Mouse (Mus musculus): ENCODE measurements at regions not wholly inside any gene's neighbourhood (a gene's known extent, or its start where the extent isn't known, plus 50 kb on each side); places are given as distances from the start of the nearest gene placed in this dataset.

- Histone ChIP-seq H3K27ac (ENCODE audit: low read length) (no peak overlapping the region), H3K4me1 (ENCODE audit: insufficient read depth, low read length) (peaks cover 20% of the 10 kb centered on the region), H3K4me3 (ENCODE audit: low read length) (no peak overlapping the region), H3K27me3 (ENCODE audit: insufficient read depth, low read length) (peaks cover 7% of the 10 kb centered on the region; the same call in 1 of the 2 replicates), H3K36me3 (ENCODE audit: insufficient read depth, low read length) (no peaks in the 10 kb centered on the region), H3K4me2 (replicated peaks; ENCODE audit: low read depth, low read length) (0 out of 2 replicates have a peak overlapping the region, but pooled peaks have one; percentile 10), H3K9ac (replicated peaks; ENCODE audit: low read length) (no peak overlapping the region), H3K9me3 (ENCODE audit: low read length) (no peaks in the 10 kb centered on the region)
- WGBS, result 8% methylated on average over 10 of the region's 10 CpGs
- ATAC-seq (ENCODE audit: low FRiP score, low TSS enrichment), result 0 out of 2 replicates have a peak, but pooled peaks have one; percentile 49
These were observed 111.5 kb downstream of the Mrm1 start for GRCm38 (mm10) chr11:84707772-84708171.

GRCm38 (mm10) chr11:84706692-84707091 is 112.6 kb downstream of the Mrm1 start:
- WGBS, result 43% methylated on average over 6 of the region's 6 CpGs
- no peaks in the 10 kb centered on the region for H3K36me3 ChIP-seq (ENCODE audit: insufficient read depth, low read length)
- no peak overlapping the region for H3K27ac ChIP-seq (ENCODE audit: low read length)
- H3K9me3 ChIP-seq (ENCODE audit: low read length), result no peaks in the 10 kb centered on the region
- H3K4me3 ChIP-seq (ENCODE audit: low read length), result no peak overlapping the region
- 0 out of 2 replicates have a peak, but pooled peaks have one; percentile 31 for ATAC-seq (ENCODE audit: low FRiP score, low TSS enrichment)
- H3K27me3 ChIP-seq (ENCODE audit: insufficient read depth, low read length), result peaks cover 7% of the 10 kb centered on the region; the same call in 1 of the 2 replicates
- no peak overlapping the region for H3K4me2 ChIP-seq (replicated peaks; ENCODE audit: low read depth, low read length)
- peaks cover 22% of the 10 kb centered on the region for H3K4me1 ChIP-seq (ENCODE audit: insufficient read depth, low read length)
- no peak overlapping the region for H3K9ac ChIP-seq (replicated peaks; ENCODE audit: low read length)

GRCm38 (mm10) chr11:84701319-84702175 is 117.8 kb downstream of the Mrm1 start:
- Histone ChIP-seq H3K4me1 (ENCODE audit: insufficient read depth, low read length) (peaks cover 26% of the 10 kb centered on the region), H3K4me3 (ENCODE audit: low read length) (no peak overlapping the region), H3K9me3 (ENCODE audit: low read length) (no peaks in the 10 kb centered on the region), H3K27me3 (ENCODE audit: insufficient read depth, low read length) (no peaks in the 10 kb centered on the region), H3K36me3 (ENCODE audit: insufficient read depth, low read length) (no peaks in the 10 kb centered on the region), H3K27ac (ENCODE audit: low read length) (no peak overlapping the region), H3K9ac (replicated peaks; ENCODE audit: low read length) (no peak overlapping the region), H3K4me2 (replicated peaks; ENCODE audit: low read depth, low read length) (peak overlapping the region; percentile 38)
- ATAC-seq (ENCODE audit: low FRiP score, low TSS enrichment), result no peak
- 11% methylated on average over 28 of the region's 28 CpGs for WGBS

GRCm38 (mm10) chr11:84697521-84697920 is 121.8 kb downstream of the Mrm1 start:
- no peak for ATAC-seq (ENCODE audit: low FRiP score, low TSS enrichment)
- WGBS, result 21% methylated on average over 5 of the region's 5 CpGs
- no peak overlapping the region for H3K27ac ChIP-seq (ENCODE audit: low read length)

GRCm38 (mm10) chr11:84692638-84693037 is 126.7 kb downstream of the Mrm1 start:
- WGBS, result 11% methylated on average over 10 of the region's 10 CpGs
- no peak overlapping the region for H3K27ac ChIP-seq (ENCODE audit: low read length)
- 0 out of 2 replicates have a peak, but pooled peaks cover 3% of the 10 kb centered on the region for H3K9me3 ChIP-seq (ENCODE audit: low read length)
- no peaks in the 10 kb centered on the region for H3K36me3 ChIP-seq (ENCODE audit: insufficient read depth, low read length)
- no peaks in the 10 kb centered on the region for H3K27me3 ChIP-seq (ENCODE audit: insufficient read depth, low read length)
- H3K4me1 ChIP-seq (ENCODE audit: insufficient read depth, low read length), result peaks cover 9% of the 10 kb centered on the region
- no peak overlapping the region for H3K4me3 ChIP-seq (ENCODE audit: low read length)
- no peak overlapping the region for H3K9ac ChIP-seq (replicated peaks; ENCODE audit: low read length)
- ATAC-seq (ENCODE audit: low FRiP score, low TSS enrichment), result no peak
- H3K4me2 ChIP-seq (replicated peaks; ENCODE audit: low read depth, low read length), result no peak overlapping the region

More at GRCm38 (mm10) chr11:84697521-84697920, 121.8 kb downstream of the Mrm1 start:
- no peak overlapping the region for H3K4me2 ChIP-seq (replicated peaks; ENCODE audit: low read depth, low read length)
- peaks cover 23% of the 10 kb centered on the region for H3K4me1 ChIP-seq (ENCODE audit: insufficient read depth, low read length)
- no peaks in the 10 kb centered on the region for H3K36me3 ChIP-seq (ENCODE audit: insufficient read depth, low read length)
- H3K9ac ChIP-seq (replicated peaks; ENCODE audit: low read length), result no peak overlapping the region
- H3K9me3 ChIP-seq (ENCODE audit: low read length), result no peaks in the 10 kb centered on the region
- no peaks in the 10 kb centered on the region for H3K27me3 ChIP-seq (ENCODE audit: insufficient read depth, low read length)
- H3K4me3 ChIP-seq (ENCODE audit: low read length), result no peak overlapping the region

GRCm38 (mm10) chr11:84691410-84692148 is 127.7 kb downstream of the Mrm1 start:
- Histone ChIP-seq H3K9me3 (ENCODE audit: low read length) (0 out of 2 replicates have a peak, but pooled peaks cover 3% of the 10 kb centered on the region), H3K9ac (replicated peaks; ENCODE audit: low read length) (no peak overlapping the region), H3K27ac (ENCODE audit: low read length) (no peak overlapping the region), H3K4me2 (replicated peaks; ENCODE audit: low read depth, low read length) (no peak overlapping the region), H3K4me3 (ENCODE audit: low read length) (no peak overlapping the region), H3K36me3 (ENCODE audit: insufficient read depth, low read length) (no peaks in the 10 kb centered on the region), H3K27me3 (ENCODE audit: insufficient read depth, low read length) (no peaks in the 10 kb centered on the region), H3K4me1 (ENCODE audit: insufficient read depth, low read length) (peaks cover 5% of the 10 kb centered on the region)
- no peak for ATAC-seq (ENCODE audit: low FRiP score, low TSS enrichment)
- WGBS, result 78% methylated on average over 3 of the region's 3 CpGs

GRCm38 (mm10) chr11:84686473-84686872 is 132.8 kb downstream of the Mrm1 start:
- Histone ChIP-seq H3K36me3 (ENCODE audit: insufficient read depth, low read length) (no peaks in the 10 kb centered on the region), H3K27ac (ENCODE audit: low read length) (no peak overlapping the region), H3K4me1 (ENCODE audit: insufficient read depth, low read length) (no peaks in the 10 kb centered on the region), H3K4me2 (replicated peaks; ENCODE audit: low read depth, low read length) (no peak overlapping the region), H3K4me3 (ENCODE audit: low read length) (no peak overlapping the region), H3K9ac (replicated peaks; ENCODE audit: low read length) (no peak overlapping the region), H3K9me3 (ENCODE audit: low read length) (0 out of 2 replicates have a peak, but pooled peaks cover 3% of the 10 kb centered on the region), H3K27me3 (ENCODE audit: insufficient read depth, low read length) (no peaks in the 10 kb centered on the region)
- no peak for ATAC-seq (ENCODE audit: low FRiP score, low TSS enrichment)
- 80% methylated on average over 9 of the region's 9 CpGs for WGBS

- no peak overlapping the region for H3K9ac ChIP-seq (replicated peaks; ENCODE audit: low read length)
- H3K9me3 ChIP-seq (ENCODE audit: low read length), result 0 out of 2 replicates have a peak, but pooled peaks cover 3% of the 10 kb centered on the region
- no peak for ATAC-seq (ENCODE audit: low FRiP score, low TSS enrichment)
- no peaks in the 10 kb centered on the region for H3K4me1 ChIP-seq (ENCODE audit: insufficient read depth, low read length)
- no peak overlapping the region for H3K4me3 ChIP-seq (ENCODE audit: low read length)
- WGBS, result 84% methylated on average over 3 of the region's 3 CpGs
- no peak overlapping the region for H3K4me2 ChIP-seq (replicated peaks; ENCODE audit: low read depth, low read length)
- no peak overlapping the region for H3K27ac ChIP-seq (ENCODE audit: low read length)
- no peaks in the 10 kb centered on the region for H3K36me3 ChIP-seq (ENCODE audit: insufficient read depth, low read length)
- H3K27me3 ChIP-seq (ENCODE audit: insufficient read depth, low read length), result no peaks in the 10 kb centered on the region
These were observed 135.0 kb downstream of the Mrm1 start for GRCm38 (mm10) chr11:84684325-84684724.

GRCm38 (mm10) chr11:84682931-84683330 is 136.4 kb downstream of the Mrm1 start:
- Histone ChIP-seq H3K27ac (ENCODE audit: low read length) (no peak overlapping the region), H3K9ac (replicated peaks; ENCODE audit: low read length) (no peak overlapping the region), H3K27me3 (ENCODE audit: insufficient read depth, low read length) (no peaks in the 10 kb centered on the region), H3K4me1 (ENCODE audit: insufficient read depth, low read length) (no peaks in the 10 kb centered on the region), H3K36me3 (ENCODE audit: insufficient read depth, low read length) (no peaks in the 10 kb centered on the region), H3K4me2 (replicated peaks; ENCODE audit: low read depth, low read length) (no peak overlapping the region), H3K9me3 (ENCODE audit: low read length) (no peaks in the 10 kb centered on the region), H3K4me3 (ENCODE audit: low read length) (no peak overlapping the region)
- ATAC-seq (ENCODE audit: low FRiP score, low TSS enrichment), result no peak
- 76% methylated on average over 13 of the region's 13 CpGs for WGBS
